9 mouse cellular contexts compared by ENCODE assay signal in the genomic region with DNA sequence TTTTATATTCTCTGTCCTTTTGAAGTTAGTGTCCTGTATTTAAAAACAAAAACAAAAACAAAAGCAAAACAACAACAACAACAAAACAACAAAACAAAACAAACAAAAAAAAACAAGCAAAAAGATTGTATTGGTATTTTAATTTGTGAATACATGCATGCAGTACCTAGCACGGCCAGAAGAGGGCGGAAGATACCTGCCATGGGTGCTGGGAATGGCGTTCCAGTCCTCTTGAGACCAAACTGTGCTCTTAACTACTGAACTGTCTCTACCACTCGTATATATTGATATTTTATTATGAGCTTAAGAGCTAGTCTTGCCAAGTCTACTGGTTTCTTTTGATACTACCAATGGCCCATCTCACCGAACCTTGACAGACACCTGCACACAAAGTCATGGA. TPM values are rescaled to one million over a fixed set of nuclear protein-coding genes. Genes with fewer than 3 reads are reported as not detected.
DNase-seq lines count a peak whose midpoint lies in the region; ATAC-seq and TF ChIP-seq lines count a peak whose summit lies in the region.
"Had no signal": no experiment of that assay in that cellular context is flagged by ENCODE, and none has a peak within 500 bp of the region (broad histone marks: within the 10 kb centered on the region; RNA-seq: fewer than 3 reads in every experiment).

No protein-coding gene starts in this region.

- WGBS in heart, postnatal 0 days = 22% methylated on average over 5 of the region's 5 CpGs

- ATAC-seq in heart, postnatal 0 days (ENCODE audit: insufficient read depth, low read depth) = no peak
- ATAC-seq in common myeloid progenitor, adult 5-6 weeks (replicated peaks; ENCODE audit: low read depth, poor library complexity, severe bottlenecking) = peak; percentile 89
- ATAC-seq in megakaryocyte progenitor cell, adult 5-6 weeks (replicated peaks; ENCODE audit: poor library complexity) = peak; percentile 91
- ATAC-seq in inflammation-experienced regulatory T-cells, adult 6 months = no peak

- TF ChIP-seq EP300 in heart, postnatal 0 days (IDR thresholded peaks at IDR 0.05; ENCODE audit: low read depth) = no peak

- peak; percentile 92 for TF ChIP-seq CTCF in heart, postnatal 0 days (IDR thresholded peaks at IDR 0.05; ENCODE audit: low read depth)
- TF ChIP-seq CTCF in testis, adult 2 months (IDR thresholded peaks at IDR 0.05; ENCODE audit: control insufficient read depth, insufficient read depth, insufficient replicate concordance, low read depth, low read length) = peak; percentile 87; the same call in 1 of the 2 replicates

- no peak overlapping the region for H3K4me2 ChIP-seq in heart, postnatal 0 days (ENCODE audit: low read depth, low read length)
- H3K4me2 ChIP-seq: neural tube, embryonic 13.5 days had no signal

- H3K9me3 ChIP-seq in heart, postnatal 0 days (replicated peaks; ENCODE audit: control insufficient read depth, low read length) = no peaks in the 10 kb centered on the region
- H3K9me3 ChIP-seq: neural tube, embryonic 13.5 days had no signal

- no peak overlapping the region for H3K9ac ChIP-seq in heart, postnatal 0 days (replicated peaks; ENCODE audit: low read depth, low read length)
- H3K9ac ChIP-seq: neural tube, embryonic 13.5 days had no signal

- DNase-seq in heart, postnatal 0 days (ENCODE audit: low spot score) = no peak
- no peak for DNase-seq in heart, adult 8-10 months (ENCODE audit: low spot score)
- DNase-seq in testis, postnatal 14 days (ENCODE audit: low spot score) = no peak
- DNase-seq in frontal cortex, postnatal 25 days (ENCODE audit: low spot score in 2 of 2) = no peak

- no peaks in the 10 kb centered on the region for H3K4me1 ChIP-seq in heart, postnatal 0 days (ENCODE audit: control insufficient read depth, insufficient read depth)
- H3K4me1 ChIP-seq in testis, adult 2 months (ENCODE audit: control insufficient read depth, insufficient read depth, low read length) = peaks cover 8% of the 10 kb centered on the region

- no peak overlapping the region for H3K27ac ChIP-seq in heart, postnatal 0 days (ENCODE audit: low read depth)
- H3K27ac ChIP-seq in testis, adult 2 months (ENCODE audit: control insufficient read depth, insufficient read depth, low read depth, low read length) = no peak overlapping the region
- H3K27ac ChIP-seq: neural tube, embryonic 13.5 days had no signal

- H3K36me3 ChIP-seq in heart, postnatal 0 days (replicated peaks; ENCODE audit: control insufficient read depth, insufficient read depth, low read length) = no peaks in the 10 kb centered on the region
- no peaks in the 10 kb centered on the region for H3K36me3 ChIP-seq in testis, adult 2 months (ENCODE audit: control insufficient read depth, insufficient read depth, low read length)
- H3K36me3 ChIP-seq: neural tube, embryonic 13.5 days had no signal

- H3K4me3 ChIP-seq in heart, postnatal 0 days (ENCODE audit: low read depth, low read length) = no peak overlapping the region
- H3K4me3 ChIP-seq in testis, adult 2 months (ENCODE audit: control insufficient read depth, low read depth, low read length) = no peak overlapping the region
- H3K4me3 ChIP-seq: neural tube, embryonic 13.5 days had no signal

- no peaks in the 10 kb centered on the region for H3K27me3 ChIP-seq in heart, postnatal 0 days (ENCODE audit: control insufficient read depth, insufficient read depth, low read length)
- no peaks in the 10 kb centered on the region for H3K27me3 ChIP-seq in testis, adult 2 months (ENCODE audit: control insufficient read depth, insufficient read depth, low read length)
- H3K27me3 ChIP-seq: neural tube, embryonic 13.5 days had no signal

- TF ChIP-seq POLR2A in testis, adult 2 months (IDR thresholded peaks at IDR 0.05; ENCODE audit: control insufficient read depth, low read depth, low read length) = no peak

RNA-seq across cellular contexts. Expression of gene Tent4a, which starts 18.6 kb away (rescaled TPM):
- 6.5 and 10.6 TPM in 2 replicates for total RNA-seq in heart, postnatal 0 days (2014; rRNA removed; ENCODE audit: low replicate concordance)
- 1.6 and 1.9 TPM in 2 replicates for polyA plus RNA-seq in heart, postnatal 0 days (2015; fragmentation: Nextera tagmentation; extraction: Ambion mirVana)
- 10 to 100 TPM; 10.6 to 14.1 (median 11.9) TPM for total RNA-seq in heart, adult 8-10 months (2022)
- 6.2 and 6.4 TPM in 2 replicates for polyA plus RNA-seq in testis, adult 2 months (2012; rRNA removed)
- total RNA-seq in common myeloid progenitor, adult 5-6 weeks (2017) = 10.1 and 15.0 TPM in 2 replicates
- total RNA-seq in megakaryocyte progenitor cell, adult 5-6 weeks (2015) = 10.8 and 11.2 TPM in 2 replicates
- total RNA-seq in megakaryocyte progenitor cell, adult 5-6 weeks (2017) = 10.5 and 10.6 TPM in 2 replicates
- 1 to 10 TPM; 3.7 to 5.8 (median 4.9) TPM for polyA plus RNA-seq in inflammation-experienced regulatory T-cells, adult 6 months (2017; shearing (Covaris generic))

RNA-seq across cellular contexts. Expression of gene Nsun2, which starts 19.5 kb away (rescaled TPM):
- total RNA-seq in heart, postnatal 0 days (2014; rRNA removed; ENCODE audit: low replicate concordance) = 21.7 and 21.8 TPM in 2 replicates
- polyA plus RNA-seq in heart, postnatal 0 days (2015; fragmentation: Nextera tagmentation; extraction: Ambion mirVana) = 34.2 and 34.3 TPM in 2 replicates
- 10 to 100 TPM; 43.6 to 51.5 (median 47.4) TPM for total RNA-seq in heart, adult 8-10 months (2022)
- 181 and 182 TPM in 2 replicates for polyA plus RNA-seq in testis, adult 2 months (2012; rRNA removed)
- total RNA-seq in common myeloid progenitor, adult 5-6 weeks (2017) = 209 and 238 TPM in 2 replicates
- total RNA-seq in megakaryocyte progenitor cell, adult 5-6 weeks (2015) = 111 and 121 TPM in 2 replicates
- total RNA-seq in megakaryocyte progenitor cell, adult 5-6 weeks (2017) = 197 and 244 TPM in 2 replicates
- 10 to 100 TPM; 17.2 to 38.5 (median 30.6) TPM for polyA plus RNA-seq in inflammation-experienced regulatory T-cells, adult 6 months (2017; shearing (Covaris generic))

RNA-seq across cellular contexts. Expression of gene Srd5a1, which starts 58.2 kb away (rescaled TPM):
- 0.77 and 3.5 TPM in 2 replicates for total RNA-seq in heart, postnatal 0 days (2014; rRNA removed; ENCODE audit: low replicate concordance)
- polyA plus RNA-seq in heart, postnatal 0 days (2015; fragmentation: Nextera tagmentation; extraction: Ambion mirVana) = 3.0 and 3.3 TPM in 2 replicates
- total RNA-seq in heart, adult 8-10 months (2022) = 1 to 10 TPM in 1 of 4 experiments, under 1 TPM in 3; 0.38 to 1.8 (median 0.71) TPM
- polyA plus RNA-seq in testis, adult 2 months (2012; rRNA removed) = 4.6 and 5.0 TPM in 2 replicates
- total RNA-seq in common myeloid progenitor, adult 5-6 weeks (2017) = 2.4 and 5.2 TPM in 2 replicates
- 4.5 and 7.7 TPM in 2 replicates for total RNA-seq in megakaryocyte progenitor cell, adult 5-6 weeks (2015)
- total RNA-seq in megakaryocyte progenitor cell, adult 5-6 weeks (2017) = 2.4 and 4.5 TPM in 2 replicates
- polyA plus RNA-seq in inflammation-experienced regulatory T-cells, adult 6 months (2017; shearing (Covaris generic)) = 1 to 10 TPM in 2 of 3 experiments, under 1 TPM in 1; 0.85 to 1.6 (median 1.2) TPM

Comparison
In these comparisons a context has a peak if more than half of its experiments do, and no peak if none do; other contexts are left out.
1. ATAC-seq: peak in common myeloid progenitor, adult 5-6 weeks (single experiment) and megakaryocyte progenitor cell, adult 5-6 weeks (single experiment); none in heart, postnatal 0 days (single experiment) and inflammation-experienced regulatory T-cells, adult 6 months (single experiment).